Comparison of ENCODE assay signal across 14 mouse cellular contexts in genomic region chr6:127177441-127177840, GRCm38 (mm10). TPM values are rescaled to one million over a fixed set of nuclear protein-coding genes. Genes with fewer than 3 reads are reported as not detected.
A peak's percentile ranks its signal among the peaks of the same experiment; 100 is the strongest.
DNase-seq lines count a peak whose midpoint lies in the region; ATAC-seq and TF ChIP-seq lines count a peak whose summit lies in the region.
"Had no signal": no experiment of that assay in that cellular context is flagged by ENCODE, and none has a peak within 500 bp of the region (broad histone marks: within the 10 kb centered on the region; RNA-seq: fewer than 3 reads in every experiment).

No protein-coding gene starts in this region.

- peak; percentile 15 for DNase-seq in embryo, embryonic 10 days (ENCODE audit: low spot score)
- DNase-seq in embryo, embryonic 9.5 days (ENCODE audit: extremely low spot score), result no peak
- DNase-seq in kidney, adult 2 months, result no peak
- peak; percentile 54 for DNase-seq in lung, postnatal 0 days (ENCODE audit: low spot score)
- DNase-seq in lung, postnatal 36 days, result no peak
- DNase-seq in limb, embryonic 14.5 days (ENCODE audit: low spot score), result no peak
- DNase-seq in urinary bladder, adult 2 months (ENCODE audit: low spot score), result no peak
- DNase-seq: cerebellum, adult 11 months; heart, adult 11 months; heart, postnatal 14 days had no signal

- H3K9ac ChIP-seq in kidney, embryonic 14.5 days (ENCODE audit: low read depth, low read length), result no peak overlapping the region
- no peak overlapping the region for H3K9ac ChIP-seq in lung, postnatal 0 days (replicated peaks; ENCODE audit: low read depth)
- H3K9ac ChIP-seq in limb, embryonic 14.5 days (ENCODE audit: low read depth, low read length, severe bottlenecking), result 0 out of 2 replicates have a peak overlapping the region, but pooled peaks have one; percentile 17
- H3K9ac ChIP-seq: liver, embryonic 15.5 days had no signal

- TF ChIP-seq POLR2A in kidney, adult 2 months (IDR thresholded peaks at IDR 0.05; ENCODE audit: low read depth, low read length), result no peak
- TF ChIP-seq POLR2A in limb, embryonic 14.5 days (IDR thresholded peaks at IDR 0.05; ENCODE audit: borderline replicate concordance, extremely low read depth, insufficient read depth, insufficient read length), result no peak

- H3K27me3 ChIP-seq in kidney, embryonic 14.5 days (ENCODE audit: control insufficient read depth, insufficient read depth, low read length), result no peaks in the 10 kb centered on the region
- H3K27me3 ChIP-seq in kidney, adult 2 months (replicated peaks; ENCODE audit: control insufficient read depth, insufficient read depth, low read length), result no peaks in the 10 kb centered on the region
- H3K27me3 ChIP-seq in lung, postnatal 0 days (replicated peaks; ENCODE audit: insufficient read depth, low read length), result no peaks in the 10 kb centered on the region
- no peaks in the 10 kb centered on the region for H3K27me3 ChIP-seq in limb, embryonic 14.5 days (ENCODE audit: control insufficient read depth, insufficient read depth, low read length)
- H3K27me3 ChIP-seq: liver, embryonic 15.5 days; Patski had no signal

- 32% methylated on average over 4 of the region's 4 CpGs for WGBS in kidney, embryonic 14.5 days
- WGBS in kidney, adult 2 months, result 62% methylated on average over 4 of the region's 4 CpGs
- 35% methylated on average over 4 of the region's 4 CpGs for WGBS in lung, postnatal 0 days
- 44% methylated on average over 4 of the region's 4 CpGs for WGBS in limb, embryonic 14.5 days

- H3K27ac ChIP-seq in kidney, embryonic 14.5 days (ENCODE audit: low read depth, low read length), result peak overlapping the region; percentile 30; the same call in 1 of the 2 replicates
- no peak overlapping the region for H3K27ac ChIP-seq in kidney, adult 2 months (ENCODE audit: insufficient read depth, low read depth, low read length)
- no peak overlapping the region for H3K27ac ChIP-seq in lung, postnatal 0 days (ENCODE audit: low read length)
- H3K27ac ChIP-seq in limb, embryonic 14.5 days (replicated peaks; ENCODE audit: low read depth, low read length), result no peak overlapping the region
- H3K27ac ChIP-seq: liver, embryonic 15.5 days had no signal

- H3K36me3 ChIP-seq in kidney, embryonic 14.5 days (ENCODE audit: control insufficient read depth, insufficient read depth, low read length), result no peaks in the 10 kb centered on the region
- no peaks in the 10 kb centered on the region for H3K36me3 ChIP-seq in kidney, adult 2 months (ENCODE audit: control insufficient read depth, insufficient read depth, low read length)
- no peaks in the 10 kb centered on the region for H3K36me3 ChIP-seq in lung, postnatal 0 days (ENCODE audit: insufficient read depth, low read length)
- no peaks in the 10 kb centered on the region for H3K36me3 ChIP-seq in limb, embryonic 14.5 days (ENCODE audit: control insufficient read depth, insufficient read depth, low read length)
- H3K36me3 ChIP-seq: liver, embryonic 15.5 days had no signal

- TF ChIP-seq CTCF in kidney, adult 2 months (conservative IDR thresholded peaks at IDR 0.05; ENCODE audit: insufficient read depth, insufficient read length, low read depth, low read length), result no peak
- TF ChIP-seq CTCF in lung, postnatal 0 days (IDR thresholded peaks at IDR 0.05), result no peak

- 0 out of 2 replicates have a peak, but pooled peaks have one; percentile 18 for ATAC-seq in kidney, embryonic 14.5 days (ENCODE audit: low FRiP score, low TSS enrichment)
- peak; percentile 85 for ATAC-seq in lung, postnatal 0 days
- ATAC-seq in limb, embryonic 14.5 days (ENCODE audit: low FRiP score, low read depth), result no peak; the same call in 1 of the 2 replicates
- ATAC-seq: Patski had no signal

- no peaks in the 10 kb centered on the region for H3K9me3 ChIP-seq in kidney, embryonic 14.5 days (ENCODE audit: control insufficient read depth, low read length)
- H3K9me3 ChIP-seq in lung, postnatal 0 days (ENCODE audit: low read length), result no peaks in the 10 kb centered on the region
- no peaks in the 10 kb centered on the region for H3K9me3 ChIP-seq in limb, embryonic 14.5 days (ENCODE audit: control insufficient read depth, low read length)
- H3K9me3 ChIP-seq: liver, embryonic 15.5 days had no signal

- H3K4me3 ChIP-seq in kidney, embryonic 14.5 days (ENCODE audit: low read length), result no peak overlapping the region
- H3K4me3 ChIP-seq in kidney, adult 2 months (ENCODE audit: insufficient read depth, low read depth, low read length), result no peak overlapping the region
- H3K4me3 ChIP-seq in lung, postnatal 0 days (ENCODE audit: low read depth, low read length), result no peak overlapping the region
- H3K4me3 ChIP-seq in limb, embryonic 14.5 days (replicated peaks; ENCODE audit: low read length), result no peak overlapping the region
- H3K4me3 ChIP-seq: liver, embryonic 15.5 days had no signal

- TF ChIP-seq EP300 in lung, postnatal 0 days (IDR thresholded peaks at IDR 0.05), result no peak

- H3K4me1 ChIP-seq in kidney, embryonic 14.5 days (ENCODE audit: control insufficient read depth, insufficient read depth, low read length), result peaks cover 16% of the 10 kb centered on the region; the same call in 1 of the 2 replicates
- no peaks in the 10 kb centered on the region for H3K4me1 ChIP-seq in kidney, adult 2 months (ENCODE audit: control insufficient read depth, insufficient read depth, low read length)
- no peaks in the 10 kb centered on the region for H3K4me1 ChIP-seq in lung, postnatal 0 days (ENCODE audit: insufficient read depth, low read depth, low read length)
- peaks cover 13% of the 10 kb centered on the region for H3K4me1 ChIP-seq in limb, embryonic 14.5 days (ENCODE audit: control insufficient read depth, insufficient read depth, low read length)
- H3K4me1 ChIP-seq: liver, embryonic 15.5 days had no signal

- H3K4me2 ChIP-seq in kidney, embryonic 14.5 days (replicated peaks; ENCODE audit: low read depth, low read length), result no peak overlapping the region
- H3K4me2 ChIP-seq in lung, postnatal 0 days (replicated peaks; ENCODE audit: low read depth, low read length), result no peak overlapping the region
- no peak overlapping the region for H3K4me2 ChIP-seq in limb, embryonic 14.5 days (replicated peaks; ENCODE audit: low read depth, low read length, severe bottlenecking)
- H3K4me2 ChIP-seq: liver, embryonic 15.5 days; midbrain, embryonic 11.5 days had no signal

RNA-seq across cellular contexts. Expression of gene Ccnd2, which starts 25.4 kb away (rescaled TPM):
- 793 and 904 TPM in 2 replicates for polyA plus RNA-seq in kidney, embryonic 14.5 days (2014; fragmentation: Nextera tagmentation; extraction: Ambion mirVana)
- 18.8 and 27.7 TPM in 2 replicates for polyA plus RNA-seq in kidney, adult 2 months (2012; rRNA removed)
- polyA plus RNA-seq in lung, postnatal 0 days (2015; fragmentation: Nextera tagmentation; extraction: Ambion mirVana), result 286 and 310 TPM in 2 replicates
- 143 and 170 TPM in 2 replicates for polyA plus RNA-seq in limb, embryonic 14.5 days (2012; rRNA removed)
- polyA plus RNA-seq in limb, embryonic 14.5 days (2014; fragmentation: Nextera tagmentation; extraction: Ambion mirVana), result 1,147 and 1,270 TPM in 2 replicates
- polyA plus RNA-seq in urinary bladder, adult 2 months (2012; rRNA removed), result 49.3 and 62.8 TPM in 2 replicates

Comparison
In these comparisons a context has a peak if more than half of its experiments do, and no peak if none do; other contexts are left out.
1. DNase-seq: peak in embryo, embryonic 10 days (single experiment) and lung, postnatal 0 days (single experiment); none in embryo, embryonic 9.5 days (single experiment), kidney, adult 2 months (single experiment), lung, postnatal 36 days (single experiment), limb, embryonic 14.5 days (single experiment) and urinary bladder, adult 2 months (single experiment).